Mouse (Mus musculus): ENCODE measurements around the gene A1cf.

A1cf gene

DNA sequence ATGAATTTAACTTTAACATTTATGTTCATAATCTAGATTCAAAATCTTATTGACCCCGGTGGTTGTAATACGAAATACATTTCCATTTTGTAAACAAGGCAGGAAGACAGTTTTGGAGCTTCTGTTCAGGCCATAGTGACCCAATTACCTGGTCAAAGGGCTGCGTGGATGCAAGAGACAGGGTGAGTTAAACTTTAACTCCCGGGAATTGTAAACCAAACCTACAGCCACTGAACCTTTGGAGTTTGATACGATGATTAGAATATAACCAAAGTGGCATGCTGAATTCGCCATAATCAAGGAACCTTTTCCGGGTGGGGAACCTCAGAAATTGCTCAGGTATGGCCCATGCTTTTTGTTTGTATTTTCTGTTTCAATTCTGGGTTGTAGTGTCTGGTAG is at the start of gene A1cf:
TSS of gene A1cf (plus strand) at position 244 of the 400 bp plus-strand sequence.
- DNase-seq = no peak

DNA sequence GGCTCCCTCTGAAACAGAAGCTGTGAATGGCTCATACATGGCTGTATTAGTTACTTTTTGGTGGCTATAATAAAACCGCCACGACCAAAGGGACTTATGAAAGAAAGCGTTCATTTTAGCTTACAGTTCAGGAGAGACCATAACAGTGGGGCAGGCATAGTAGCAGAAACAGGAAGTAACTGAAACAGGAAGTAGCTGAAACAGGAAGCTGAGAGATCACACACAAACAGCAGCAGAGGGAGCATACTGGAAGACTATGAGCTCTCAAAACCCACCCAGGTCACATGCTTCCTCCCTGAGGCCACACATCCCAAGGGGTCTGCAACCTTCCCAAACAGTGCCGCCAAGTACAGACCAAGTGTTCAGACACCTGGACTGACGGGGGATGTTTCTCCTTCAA is 34.3 kb upstream of the A1cf start:
- peak; percentile 2 to 5 for DNase-seq

DNA sequence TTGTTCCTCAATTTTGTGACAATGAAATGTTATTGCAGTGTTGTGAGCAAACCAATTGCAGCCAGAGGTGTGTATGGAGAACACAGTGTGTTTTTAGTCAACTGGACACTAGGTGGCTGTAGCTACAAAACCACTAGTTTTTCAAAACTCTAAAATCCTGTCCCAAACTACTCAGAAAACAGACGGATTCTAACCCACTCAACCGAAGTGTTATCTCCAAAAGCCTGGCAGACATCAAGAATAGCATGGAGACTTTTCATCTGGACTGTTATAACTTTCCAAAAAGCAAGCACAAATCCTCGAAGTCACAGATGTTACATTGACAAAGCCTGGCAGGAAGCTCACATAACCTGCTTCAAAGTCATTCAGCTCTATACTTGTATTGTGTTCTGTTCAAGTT is 6.7 kb upstream of the A1cf start:
- DNase-seq = no peak

DNA sequence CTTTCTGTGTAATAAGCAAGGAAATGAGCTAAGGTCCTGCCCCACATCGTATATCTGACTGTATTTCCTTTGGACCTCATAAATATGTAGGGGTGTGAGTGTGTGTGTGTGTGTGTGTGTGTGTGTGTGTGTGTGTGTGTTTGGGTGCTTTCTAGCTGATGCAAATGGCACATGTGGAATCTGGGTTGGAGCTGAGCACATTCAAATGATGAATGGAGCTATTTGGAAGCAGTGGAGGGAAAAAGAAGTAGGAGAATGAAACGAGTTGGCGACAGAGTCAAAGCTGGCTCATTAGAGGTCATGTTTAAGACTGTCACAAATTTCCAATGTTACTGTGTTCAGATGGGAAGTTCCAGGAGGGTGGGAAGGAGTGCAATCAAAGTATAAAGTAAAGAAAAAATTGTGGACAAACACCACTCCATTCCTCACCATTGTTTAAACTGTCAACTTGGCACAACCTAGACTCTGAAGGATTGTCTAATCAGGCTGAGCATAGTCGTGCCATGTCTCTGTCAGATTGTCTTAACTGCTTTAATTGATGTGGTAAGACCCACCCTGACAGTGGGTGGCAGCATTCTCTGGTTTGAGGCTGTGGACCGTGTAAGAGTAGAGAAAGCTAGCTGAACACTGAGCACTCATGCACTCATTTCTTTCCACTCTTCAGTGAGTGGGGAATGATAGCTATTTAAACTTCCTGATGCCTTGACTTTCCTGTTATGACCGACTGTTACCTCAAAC is 5.9 kb upstream of the A1cf start:
- no peak for DNase-seq

GRCm38 (mm10) chr19:31865451-31865850 is 3.1 kb upstream of the A1cf start:
- DNase-seq = no peak

- no peak for DNase-seq
These were observed 488 bp upstream of the A1cf start for GRCm38 (mm10) chr19:31868076-31868475.

DNA sequence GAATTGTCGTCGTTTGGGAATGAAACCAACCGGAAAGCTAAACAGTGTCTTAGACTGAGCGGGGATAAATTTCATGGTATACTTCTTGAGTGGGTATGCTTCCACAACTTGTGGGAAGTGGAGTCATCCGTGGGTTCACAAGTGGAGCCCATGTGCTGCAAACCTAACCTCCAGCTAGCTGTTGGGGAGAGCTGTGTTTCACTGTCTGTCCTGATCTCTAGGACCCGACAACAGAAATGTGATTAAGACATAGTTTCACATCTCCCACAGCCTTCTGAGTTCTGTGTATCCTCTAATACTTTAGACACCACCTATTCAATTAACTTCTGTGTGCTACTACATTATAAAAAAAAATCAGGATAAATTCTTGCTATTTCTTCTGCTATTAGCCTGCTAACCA is 407 bp downstream of the A1cf start:
- no peak for DNase-seq

DNA sequence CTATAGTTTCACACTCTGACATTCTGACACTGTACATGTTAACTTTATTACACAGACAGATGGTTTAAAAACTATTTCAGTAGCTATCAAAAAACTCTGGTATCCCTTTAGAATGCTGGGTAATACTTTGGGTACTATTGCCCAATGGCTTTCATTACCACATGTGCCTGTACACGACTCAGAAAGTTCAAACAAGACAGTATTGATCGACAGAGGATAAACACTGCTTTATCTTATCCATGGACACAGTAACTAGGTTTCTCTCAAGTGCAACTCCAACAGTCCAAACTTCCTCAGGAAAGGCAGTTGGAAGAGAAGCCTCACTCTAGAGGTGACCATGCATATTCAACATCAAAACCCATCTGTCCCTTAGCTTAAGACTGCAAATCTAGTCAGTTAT is 2.8 kb downstream of the A1cf start:
- no peak for DNase-seq

DNA sequence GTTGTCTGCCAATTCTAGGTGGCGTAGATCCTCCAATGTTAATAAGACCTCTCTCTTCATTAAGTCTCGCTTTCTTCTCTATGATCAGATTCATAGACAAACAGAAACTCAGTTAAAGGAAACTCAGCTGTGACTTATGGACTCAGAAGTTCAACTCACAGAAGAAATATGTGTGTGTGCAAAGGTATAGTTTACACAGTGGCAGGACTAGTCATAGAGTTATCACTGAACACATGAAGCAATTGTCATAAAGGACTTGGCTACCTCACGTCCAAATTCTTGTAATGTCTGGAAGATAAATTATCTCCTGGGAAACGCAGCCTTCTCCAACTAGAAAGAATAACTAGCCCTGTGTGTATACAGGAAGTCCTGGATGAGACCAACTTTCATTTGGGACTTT is 9.4 kb downstream of the A1cf start:
- no peak for DNase-seq

DNA sequence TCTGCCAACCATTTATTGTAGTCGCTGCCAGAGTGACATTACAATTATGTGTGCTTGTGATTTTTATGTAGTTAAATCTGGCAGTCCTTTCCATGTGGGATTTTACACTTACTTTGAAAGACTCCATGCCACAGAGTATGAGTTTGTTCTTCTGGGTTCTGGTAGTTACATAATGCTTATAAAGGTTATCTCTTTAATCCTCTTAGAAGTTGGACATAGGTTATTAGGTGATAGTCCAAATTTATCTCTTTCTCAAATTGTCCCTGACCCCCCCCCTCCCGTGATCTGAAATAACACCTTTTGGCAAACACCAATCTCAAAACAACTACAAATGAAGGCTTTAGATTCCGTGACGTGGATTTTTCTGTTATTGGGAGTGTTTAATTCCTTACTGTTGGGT is 16.0 kb downstream of the A1cf start:
- DNase-seq = no peak

DNA sequence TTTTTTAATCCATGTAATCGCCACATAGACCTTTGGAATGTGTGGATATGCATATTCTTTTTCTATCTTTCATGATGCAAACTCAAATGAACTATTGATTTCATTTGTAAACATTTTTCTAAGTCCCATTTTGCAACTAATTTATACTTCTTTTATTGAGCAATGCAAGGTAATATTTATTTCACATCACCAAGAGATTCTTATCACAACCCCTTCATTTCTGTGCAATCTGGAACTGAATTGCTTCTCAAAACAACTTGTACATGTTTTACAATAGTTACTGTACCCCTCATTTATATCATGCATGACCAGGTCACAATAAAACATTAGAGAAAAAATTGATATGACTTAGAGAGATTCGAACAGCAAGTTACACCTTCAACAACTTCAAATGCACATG is 18.7 kb downstream of the A1cf start:
- DNase-seq = no peak

- no peak for DNase-seq
These were observed 21.4 kb downstream of the A1cf start for GRCm38 (mm10) chr19:31889988-31890387.

DNA sequence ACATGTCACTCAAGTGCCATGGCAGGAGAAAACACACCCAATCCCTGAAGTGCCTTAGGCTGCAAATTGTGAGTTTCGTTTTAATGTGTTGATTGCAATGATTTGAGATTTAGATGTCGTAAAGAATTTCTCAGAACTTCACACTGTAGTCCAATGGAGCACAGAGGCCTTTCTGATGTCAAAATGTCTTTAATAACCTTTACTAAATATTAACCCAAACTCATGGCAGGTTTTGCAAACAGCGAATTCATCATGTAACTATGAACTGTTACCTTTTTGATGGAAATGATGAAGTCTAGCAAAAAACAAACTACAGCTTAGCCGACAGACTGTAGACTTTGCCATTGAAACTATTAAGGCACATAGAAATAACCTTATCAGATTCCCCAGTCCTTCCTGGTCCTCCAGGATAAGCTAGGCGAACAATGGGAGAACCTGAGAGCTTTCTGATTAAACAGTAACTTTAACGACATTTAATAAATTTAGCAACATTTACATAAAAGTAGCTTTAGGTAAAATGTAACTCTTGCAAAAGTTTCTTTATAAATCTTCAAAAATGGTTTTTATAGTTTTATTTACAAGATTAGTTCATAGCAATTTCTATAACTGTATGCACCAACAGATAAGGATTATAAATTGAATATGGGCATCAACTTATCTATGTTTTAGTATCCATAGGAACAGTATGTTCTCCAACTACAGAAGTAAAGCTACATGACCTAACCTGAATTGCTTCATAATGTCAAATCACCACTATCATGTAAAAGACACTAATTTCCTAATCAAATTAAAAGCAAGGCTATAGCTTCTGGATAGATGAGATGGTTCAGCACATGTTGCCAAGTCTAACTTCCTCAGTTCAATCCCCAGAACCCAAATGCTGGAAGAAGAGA is 22.7 kb downstream of the A1cf start:
- no peak for DNase-seq

DNA sequence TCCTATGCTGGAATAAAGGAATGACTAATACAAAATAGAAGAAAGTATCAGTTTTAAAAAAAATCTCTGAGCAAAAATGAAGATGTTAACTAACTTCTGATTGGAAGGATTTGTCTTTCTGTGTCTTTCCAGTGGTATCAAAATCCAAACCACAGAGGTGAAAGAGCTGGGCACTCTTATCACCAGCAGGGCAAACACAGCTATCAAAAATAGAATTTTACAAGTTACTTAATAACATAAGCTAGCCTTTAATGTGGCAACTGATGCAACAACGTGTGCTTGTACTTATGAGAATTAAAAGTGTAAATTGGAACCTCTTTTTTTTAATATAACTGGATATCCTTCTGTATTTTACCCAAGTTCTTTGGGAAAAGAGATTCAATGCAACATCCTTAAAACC is 27.4 kb downstream of the A1cf start:
- DNase-seq = no peak

- DNase-seq = no peak
These were observed 28.1 kb downstream of the A1cf start for GRCm38 (mm10) chr19:31896711-31897110.

- DNase-seq = no peak
These were observed 37.1 kb downstream of the A1cf start for GRCm38 (mm10) chr19:31905671-31906070.

DNA sequence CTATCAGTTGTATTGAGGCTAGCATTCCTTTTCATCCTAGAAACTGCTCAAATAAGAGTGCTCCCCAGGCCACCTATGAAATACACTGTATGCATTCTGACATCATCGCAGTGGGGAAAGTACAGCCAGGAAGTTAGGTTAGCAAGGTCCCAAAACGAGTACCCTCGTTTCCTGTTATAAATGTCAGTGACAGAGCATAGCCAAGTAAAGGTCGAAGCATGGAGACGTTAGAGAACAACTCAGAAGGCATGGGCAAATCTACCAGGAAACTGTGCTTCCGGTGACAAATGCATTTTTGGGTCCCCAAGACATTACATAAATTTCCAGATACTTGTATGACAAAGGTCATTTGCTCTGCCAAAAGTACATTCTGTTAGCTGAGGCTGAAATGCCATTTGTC is 41.9 kb downstream of the A1cf start:
- peak; percentile 14 to 20 for DNase-seq

DNA sequence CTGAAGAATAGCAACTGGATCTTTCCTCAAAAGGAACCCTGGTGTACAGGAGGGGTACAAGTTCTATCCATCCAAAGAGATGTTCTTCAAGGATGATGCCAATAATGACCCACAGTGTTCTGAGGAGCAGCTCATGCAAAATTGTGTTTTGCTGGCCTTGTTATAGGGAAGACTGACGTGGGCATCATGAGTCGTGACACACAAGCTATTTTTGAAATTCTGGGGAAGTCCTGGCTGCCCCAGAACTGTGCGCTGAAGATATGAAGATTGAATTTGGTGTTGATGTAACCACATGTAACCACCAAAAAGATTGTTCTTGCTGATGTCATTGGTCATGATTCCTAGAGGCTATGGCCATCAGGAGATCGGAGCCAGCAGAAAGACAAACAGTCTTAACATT is 45.4 kb downstream of the A1cf start:
- no peak for DNase-seq

- no peak for DNase-seq
These were observed 51.8 kb downstream of the A1cf start for GRCm38 (mm10) chr19:31920357-31920756.

GRCm38 (mm10) chr19:31921852-31922251 is 53.3 kb downstream of the A1cf start:
- DNase-seq = no peak

- DNase-seq = no peak
These were observed 55.2 kb downstream of the A1cf start for GRCm38 (mm10) chr19:31923615-31924352.

- no peak for DNase-seq
These were observed 82.4 kb downstream of the A1cf start for GRCm38 (mm10) chr19:31950793-31951489.

DNA sequence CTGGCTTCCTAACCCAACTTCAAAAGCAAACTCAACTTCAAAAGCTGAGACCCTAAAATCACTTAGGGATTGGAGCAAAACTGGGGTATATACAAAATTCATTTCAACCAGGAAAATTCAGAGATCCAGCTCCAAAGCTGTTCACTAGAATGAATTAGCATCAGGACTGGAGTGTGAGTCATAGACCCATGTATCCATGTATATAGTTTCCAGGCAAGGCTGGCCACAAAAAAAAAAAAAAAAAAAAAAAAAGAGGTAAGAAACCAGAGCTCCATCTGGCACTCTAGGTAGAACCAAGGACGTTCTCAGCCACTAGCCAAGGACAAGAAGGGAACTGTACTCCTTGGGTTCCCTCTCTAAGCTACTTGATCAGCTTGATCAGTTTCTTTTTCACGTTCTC is 85.2 kb downstream of the A1cf start:
- no peak for DNase-seq

Data from B cell, adult 2 months (primary cell).